Mouse (Mus musculus): ENCODE data around the gene Kcnd3. TPM values are rescaled to one million over a fixed set of nuclear protein-coding genes. Genes with fewer than 3 reads are reported as not detected.

Kcnd3 gene
- polyA plus RNA-seq, 1 experiment, result 0.58 TPM

DNA sequence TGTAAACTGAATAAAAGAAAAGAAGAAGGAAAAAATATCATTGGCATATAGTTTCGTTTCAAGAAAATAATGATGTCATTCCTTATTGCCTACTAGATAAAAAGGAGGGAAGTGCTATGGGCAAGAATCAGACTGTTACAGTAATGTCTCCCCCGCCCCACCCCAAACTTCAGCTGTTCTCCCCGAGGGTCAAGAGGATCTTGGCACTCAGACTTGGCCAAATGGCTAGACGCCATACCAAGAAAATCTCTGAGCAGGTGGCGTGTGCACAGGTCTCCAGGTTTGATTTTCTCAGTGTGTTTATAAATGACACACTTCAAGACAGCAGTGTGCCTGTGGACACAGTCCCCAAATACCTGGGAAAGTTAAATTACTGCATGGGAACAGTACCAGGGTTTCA, 153.6 kb downstream of the Kcnd3 start:
- H3K4me1 ChIP-seq (replicated peaks; ENCODE audit: control insufficient read depth, insufficient read depth, low read length), result no peaks in the 10 kb centered on the region
- H3K4me3 ChIP-seq (ENCODE audit: control insufficient read depth, insufficient read depth, low read length), result no peak overlapping the region
- no peak for TF ChIP-seq POLR2A (IDR thresholded peaks at IDR 0.05; ENCODE audit: control insufficient read depth, extremely low read depth, insufficient read depth, low read length, poor library complexity)
- no peak for TF ChIP-seq CTCF (IDR thresholded peaks at IDR 0.05; ENCODE audit: borderline replicate concordance, control insufficient read depth, extremely low read depth, insufficient read depth, low read length, poor library complexity)
- DNase-seq, result no peak
- no peaks in the 10 kb centered on the region for H3K27me3 ChIP-seq (ENCODE audit: control insufficient read depth, insufficient read depth, low read length)
- 85% methylated on average over 5 of the region's 5 CpGs for WGBS
- H3K36me3 ChIP-seq (ENCODE audit: control insufficient read depth, insufficient read depth, low read length), result no peaks in the 10 kb centered on the region
- no peak overlapping the region for H3K27ac ChIP-seq (ENCODE audit: control insufficient read depth, insufficient read depth, low read length)

GRCm38 (mm10) chr3:105608857-105609256, 156.7 kb downstream of the Kcnd3 start:
- TF ChIP-seq POLR2A (IDR thresholded peaks at IDR 0.05; ENCODE audit: control insufficient read depth, extremely low read depth, insufficient read depth, low read length, poor library complexity) (no peak), CTCF (IDR thresholded peaks at IDR 0.05; ENCODE audit: borderline replicate concordance, control insufficient read depth, extremely low read depth, insufficient read depth, low read length, poor library complexity) (no peak)
- Histone ChIP-seq H3K4me1 (replicated peaks; ENCODE audit: control insufficient read depth, insufficient read depth, low read length) (no peaks in the 10 kb centered on the region), H3K4me3 (ENCODE audit: control insufficient read depth, insufficient read depth, low read length) (no peak overlapping the region), H3K27ac (ENCODE audit: control insufficient read depth, insufficient read depth, low read length) (no peak overlapping the region), H3K27me3 (ENCODE audit: control insufficient read depth, insufficient read depth, low read length) (no peaks in the 10 kb centered on the region), H3K36me3 (ENCODE audit: control insufficient read depth, insufficient read depth, low read length) (no peaks in the 10 kb centered on the region)
- 92% methylated on average over 3 of the region's 3 CpGs for WGBS
- no peak for DNase-seq

GRCm38 (mm10) chr3:105611531-105612422, 159.6 kb downstream of the Kcnd3 start:
- H3K4me3 ChIP-seq (ENCODE audit: control insufficient read depth, insufficient read depth, low read length), result no peak overlapping the region
- TF ChIP-seq CTCF (IDR thresholded peaks at IDR 0.05; ENCODE audit: borderline replicate concordance, control insufficient read depth, extremely low read depth, insufficient read depth, low read length, poor library complexity) (no peak), POLR2A (IDR thresholded peaks at IDR 0.05; ENCODE audit: control insufficient read depth, extremely low read depth, insufficient read depth, low read length, poor library complexity) (no peak)
- no peaks in the 10 kb centered on the region for H3K27me3 ChIP-seq (ENCODE audit: control insufficient read depth, insufficient read depth, low read length)
- no peak overlapping the region for H3K27ac ChIP-seq (ENCODE audit: control insufficient read depth, insufficient read depth, low read length)
- H3K36me3 ChIP-seq (ENCODE audit: control insufficient read depth, insufficient read depth, low read length), result no peaks in the 10 kb centered on the region
- 92% methylated on average over 7 of the region's 7 CpGs for WGBS
- no peak for DNase-seq
- H3K4me1 ChIP-seq (replicated peaks; ENCODE audit: control insufficient read depth, insufficient read depth, low read length), result no peaks in the 10 kb centered on the region

DNA sequence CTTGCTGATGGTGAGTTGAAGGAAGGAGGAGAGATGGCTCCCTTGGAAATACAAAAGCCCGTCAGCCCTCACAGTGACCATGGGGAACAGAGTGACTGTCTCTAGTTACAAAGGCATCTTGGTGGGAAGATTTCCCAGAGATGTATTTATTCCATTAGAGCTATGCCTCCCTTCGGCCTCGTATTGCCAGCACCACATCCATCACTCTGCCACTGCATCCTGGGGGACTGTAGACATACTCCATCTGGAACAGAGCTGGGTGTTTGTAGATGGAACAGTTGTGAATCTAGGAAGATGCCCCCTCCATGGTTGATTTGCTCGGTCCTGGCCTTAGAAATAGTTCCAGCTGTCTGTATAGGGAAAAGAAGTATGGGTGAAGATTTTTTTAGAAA, 160.3 kb downstream of the Kcnd3 start:
- no peak overlapping the region for H3K4me3 ChIP-seq (ENCODE audit: control insufficient read depth, insufficient read depth, low read length)
- H3K27me3 ChIP-seq (ENCODE audit: control insufficient read depth, insufficient read depth, low read length), result no peaks in the 10 kb centered on the region
- H3K4me1 ChIP-seq (replicated peaks; ENCODE audit: control insufficient read depth, insufficient read depth, low read length), result no peaks in the 10 kb centered on the region
- no peak overlapping the region for H3K27ac ChIP-seq (ENCODE audit: control insufficient read depth, insufficient read depth, low read length)
- TF ChIP-seq CTCF (IDR thresholded peaks at IDR 0.05; ENCODE audit: borderline replicate concordance, control insufficient read depth, extremely low read depth, insufficient read depth, low read length, poor library complexity) (no peak), POLR2A (IDR thresholded peaks at IDR 0.05; ENCODE audit: control insufficient read depth, extremely low read depth, insufficient read depth, low read length, poor library complexity) (no peak)
- no peak for DNase-seq
- 87% methylated on average over 4 of the region's 4 CpGs for WGBS
- H3K36me3 ChIP-seq (ENCODE audit: control insufficient read depth, insufficient read depth, low read length), result no peaks in the 10 kb centered on the region

DNA sequence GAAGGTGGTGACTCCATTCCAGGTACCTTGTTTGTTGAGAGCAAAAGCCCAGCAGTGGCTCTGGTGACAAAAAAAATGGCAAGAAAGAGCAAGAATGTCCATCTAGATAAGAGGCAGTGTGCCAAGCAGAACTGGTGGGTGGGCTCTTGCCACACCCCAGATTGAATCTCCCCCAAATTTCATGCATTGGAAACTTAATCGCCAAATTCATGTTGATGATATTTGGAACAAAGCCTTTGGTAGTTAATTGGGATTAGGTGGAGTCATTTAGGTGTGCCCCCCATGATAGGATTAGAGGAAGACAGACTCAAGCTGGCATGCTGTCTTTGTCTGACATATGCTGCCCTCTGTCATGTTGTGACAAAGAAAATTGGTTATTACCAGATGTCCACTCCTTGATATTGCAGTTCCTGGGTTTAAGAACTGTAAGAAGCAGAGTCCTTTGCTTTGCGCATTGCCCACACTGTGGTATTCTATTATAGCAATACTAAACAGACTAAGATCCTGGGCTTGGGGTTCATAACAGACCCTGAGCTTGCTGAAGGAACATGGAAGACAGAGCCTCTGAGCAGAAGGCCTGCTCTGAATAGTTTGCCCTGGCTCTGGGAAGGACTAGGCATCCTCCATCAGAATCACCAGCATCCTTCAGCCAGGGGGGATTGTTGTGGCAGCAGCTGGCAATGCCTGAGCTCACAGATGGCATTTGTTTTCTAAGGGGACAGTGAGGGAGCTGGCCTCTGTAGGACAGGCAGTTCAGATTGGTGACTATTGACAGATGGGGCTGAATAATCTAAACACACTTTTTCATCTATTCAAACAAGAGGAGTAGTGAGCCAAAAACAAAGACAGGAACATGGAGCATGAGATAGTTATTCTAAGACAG, 165.0 kb downstream of the Kcnd3 start:
- 98% methylated on average over 2 of the region's 2 CpGs for WGBS
- no peak for TF ChIP-seq POLR2A (IDR thresholded peaks at IDR 0.05; ENCODE audit: control insufficient read depth, extremely low read depth, insufficient read depth, low read length, poor library complexity)
- TF ChIP-seq CTCF (IDR thresholded peaks at IDR 0.05; ENCODE audit: borderline replicate concordance, control insufficient read depth, extremely low read depth, insufficient read depth, low read length, poor library complexity), result no peak
- no peaks in the 10 kb centered on the region for H3K27me3 ChIP-seq (ENCODE audit: control insufficient read depth, insufficient read depth, low read length)
- H3K27ac ChIP-seq (ENCODE audit: control insufficient read depth, insufficient read depth, low read length), result no peak overlapping the region
- no peak overlapping the region for H3K4me3 ChIP-seq (ENCODE audit: control insufficient read depth, insufficient read depth, low read length)
- H3K4me1 ChIP-seq (replicated peaks; ENCODE audit: control insufficient read depth, insufficient read depth, low read length), result no peaks in the 10 kb centered on the region
- no peak for DNase-seq
- H3K36me3 ChIP-seq (ENCODE audit: control insufficient read depth, insufficient read depth, low read length), result no peaks in the 10 kb centered on the region

- Histone ChIP-seq H3K4me1 (replicated peaks; ENCODE audit: control insufficient read depth, insufficient read depth, low read length) (no peaks in the 10 kb centered on the region), H3K36me3 (ENCODE audit: control insufficient read depth, insufficient read depth, low read length) (no peaks in the 10 kb centered on the region), H3K27ac (ENCODE audit: control insufficient read depth, insufficient read depth, low read length) (no peak overlapping the region), H3K27me3 (ENCODE audit: control insufficient read depth, insufficient read depth, low read length) (no peaks in the 10 kb centered on the region), H3K4me3 (ENCODE audit: control insufficient read depth, insufficient read depth, low read length) (no peak overlapping the region)
- no peak for DNase-seq
- TF ChIP-seq POLR2A (IDR thresholded peaks at IDR 0.05; ENCODE audit: control insufficient read depth, extremely low read depth, insufficient read depth, low read length, poor library complexity) (no peak), CTCF (IDR thresholded peaks at IDR 0.05; ENCODE audit: borderline replicate concordance, control insufficient read depth, extremely low read depth, insufficient read depth, low read length, poor library complexity) (no peak)
- WGBS, result 89% methylated on average over 8 of the region's 8 CpGs
These were observed 169.0 kb downstream of the Kcnd3 start for GRCm38 (mm10) chr3:105621154-105621553.

Measured in thymus, adult 2 months (tissue).